In the genomic region with DNA sequence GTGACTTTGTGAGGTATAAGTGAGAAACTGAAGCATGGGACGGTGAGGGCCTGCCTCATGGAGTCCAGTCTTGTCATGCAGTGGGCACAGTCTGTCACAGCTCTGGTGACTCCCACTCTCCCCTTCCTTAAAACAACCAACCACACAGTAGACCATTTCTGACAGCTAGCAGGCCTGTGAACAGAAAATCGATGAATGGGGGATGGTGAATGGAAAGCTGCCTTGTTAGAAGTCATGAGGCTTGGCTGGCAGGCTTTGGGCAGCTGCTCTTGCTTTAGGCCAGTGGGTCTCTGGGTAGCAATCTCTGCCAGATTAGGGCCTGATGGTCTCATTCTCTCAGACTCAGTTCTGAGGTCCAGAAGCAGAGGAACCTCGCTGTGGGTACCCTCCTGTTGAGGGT, we compare ENCODE assay signal across 19 mouse cellular contexts. TPM values are rescaled to one million over a fixed set of nuclear protein-coding genes. Genes with fewer than 3 reads are reported as not detected.
DNase-seq lines count a peak whose midpoint lies in the region; ATAC-seq lines count a peak whose summit lies in the region.
"Had no signal": no experiment of that assay in that cellular context is flagged by ENCODE, and none has a peak within 500 bp of the region (broad histone marks: within the 10 kb centered on the region; RNA-seq: fewer than 3 reads in every experiment).

No protein-coding gene starts in this region.

- 59% methylated on average over 3 of the region's 3 CpGs for WGBS in hindbrain, embryonic 15.5 days
- 77% methylated on average over 3 of the region's 3 CpGs for WGBS in hindbrain, embryonic 10.5 days
- WGBS in midbrain, embryonic 13.5 days: 77% methylated on average over 3 of the region's 3 CpGs
- 83% methylated on average over 3 of the region's 3 CpGs for WGBS in midbrain, embryonic 16.5 days

- peaks cover 8% of the 10 kb centered on the region for H3K36me3 ChIP-seq in hindbrain, embryonic 15.5 days
- peaks cover 54% of the 10 kb centered on the region for H3K36me3 ChIP-seq in hindbrain, embryonic 10.5 days
- peaks cover 32% of the 10 kb centered on the region for H3K36me3 ChIP-seq in midbrain, embryonic 13.5 days
- 0 out of 2 replicates have a peak, but pooled peaks cover 7% of the 10 kb centered on the region for H3K36me3 ChIP-seq in midbrain, embryonic 16.5 days (ENCODE audit: control insufficient read depth, insufficient read depth, low read length)

- peak overlapping the region; percentile 21; the same call in 1 of the 2 replicates for H3K27ac ChIP-seq in hindbrain, embryonic 15.5 days (replicated peaks)
- H3K27ac ChIP-seq in hindbrain, embryonic 10.5 days: no peak overlapping the region
- no peak overlapping the region for H3K27ac ChIP-seq in midbrain, embryonic 13.5 days
- H3K27ac ChIP-seq in midbrain, embryonic 16.5 days (ENCODE audit: low read length): no peak overlapping the region
- H3K27ac ChIP-seq: forebrain, embryonic 13.5 days; lung, embryonic 15.5 days; stomach, postnatal 0 days had no signal

- no peak overlapping the region for H3K4me3 ChIP-seq in hindbrain, embryonic 15.5 days
- H3K4me3 ChIP-seq in hindbrain, embryonic 10.5 days: no peak overlapping the region
- no peak overlapping the region for H3K4me3 ChIP-seq in midbrain, embryonic 13.5 days (replicated peaks)
- no peak overlapping the region for H3K4me3 ChIP-seq in midbrain, embryonic 16.5 days (ENCODE audit: low read depth, low read length)
- H3K4me3 ChIP-seq: forebrain, embryonic 13.5 days; lung, embryonic 15.5 days had no signal

- no peaks in the 10 kb centered on the region for H3K9me3 ChIP-seq in hindbrain, embryonic 15.5 days
- no peaks in the 10 kb centered on the region for H3K9me3 ChIP-seq in hindbrain, embryonic 10.5 days
- no peaks in the 10 kb centered on the region for H3K9me3 ChIP-seq in midbrain, embryonic 13.5 days
- no peaks in the 10 kb centered on the region for H3K9me3 ChIP-seq in midbrain, embryonic 16.5 days (replicated peaks; ENCODE audit: control insufficient read depth, low read length, poor library complexity, severe bottlenecking)
- H3K9me3 ChIP-seq: forebrain, embryonic 13.5 days; lung, embryonic 15.5 days had no signal

- no peak for ATAC-seq in hindbrain, embryonic 15.5 days (ENCODE audit: low FRiP score, low read depth)
- no peak for ATAC-seq in midbrain, embryonic 13.5 days
- ATAC-seq in midbrain, embryonic 16.5 days: no peak
- ATAC-seq: forebrain, embryonic 13.5 days had no signal

- H3K4me2 ChIP-seq in hindbrain, embryonic 15.5 days: no peak overlapping the region
- H3K4me2 ChIP-seq in midbrain, embryonic 13.5 days (replicated peaks): no peak overlapping the region
- H3K4me2 ChIP-seq in midbrain, embryonic 16.5 days (ENCODE audit: low read length): no peak overlapping the region
- H3K4me2 ChIP-seq: forebrain, embryonic 13.5 days; liver, embryonic 11.5 days; lung, embryonic 15.5 days had no signal

- peak; percentile 37 for DNase-seq in cerebellum, postnatal 10 days
- no peak for DNase-seq in cerebellum, adult 18-20 months
- no peak for DNase-seq in hindbrain, embryonic 10.5 days (ENCODE audit: low spot score)
- peak; percentile 70 for DNase-seq in retina, embryonic 14.5 days (ENCODE audit: low spot score)
- DNase-seq in embryo, embryonic 10.5 days (ENCODE audit: low spot score): no peak
- DNase-seq: adrenal gland, postnatal 10 days; cerebellum, adult 9-11 months; heart, adult 11 months; kidney, adult 18-20 months; right cerebral cortex, adult 18-20 months; spleen, adult 18-20 months; thymus, postnatal 25 days had no signal

- H3K4me1 ChIP-seq in hindbrain, embryonic 15.5 days (replicated peaks): peaks cover 50% of the 10 kb centered on the region
- peaks cover 71% of the 10 kb centered on the region for H3K4me1 ChIP-seq in hindbrain, embryonic 10.5 days (replicated peaks)
- H3K4me1 ChIP-seq in midbrain, embryonic 13.5 days (replicated peaks): peaks cover 54% of the 10 kb centered on the region
- peaks cover 11% of the 10 kb centered on the region for H3K4me1 ChIP-seq in midbrain, embryonic 16.5 days (ENCODE audit: control insufficient read depth, insufficient read depth, low read length)

- no peaks in the 10 kb centered on the region for H3K27me3 ChIP-seq in hindbrain, embryonic 15.5 days
- no peaks in the 10 kb centered on the region for H3K27me3 ChIP-seq in hindbrain, embryonic 10.5 days (ENCODE audit: insufficient read depth, poor library complexity, severe bottlenecking)
- no peaks in the 10 kb centered on the region for H3K27me3 ChIP-seq in midbrain, embryonic 13.5 days
- no peaks in the 10 kb centered on the region for H3K27me3 ChIP-seq in midbrain, embryonic 16.5 days (ENCODE audit: control insufficient read depth, insufficient read depth, low read depth, low read length)
- H3K27me3 ChIP-seq: forebrain, embryonic 13.5 days; lung, embryonic 15.5 days had no signal

- H3K9ac ChIP-seq in hindbrain, embryonic 15.5 days: no peak overlapping the region
- 0 out of 2 replicates have a peak overlapping the region, but pooled peaks have one; percentile 19 for H3K9ac ChIP-seq in midbrain, embryonic 13.5 days (replicated peaks)
- H3K9ac ChIP-seq in midbrain, embryonic 16.5 days (ENCODE audit: low read depth, low read length): no peak overlapping the region
- H3K9ac ChIP-seq: forebrain, embryonic 13.5 days; lung, embryonic 15.5 days had no signal

RNA-seq across cellular contexts. Expression of a gene that starts 51.5 kb away (rescaled TPM):
- polyA plus RNA-seq in hindbrain, embryonic 15.5 days (2015; fragmentation: Nextera tagmentation; extraction: Ambion mirVana): 331 and 334 TPM in 2 replicates
- 331 and 370 TPM in 2 replicates for polyA plus RNA-seq in hindbrain, embryonic 10.5 days (2016; fragmentation: Nextera tagmentation; extraction: Ambion mirVana)
- 321 and 324 TPM in 2 replicates for polyA plus RNA-seq in midbrain, embryonic 13.5 days (2015; fragmentation: Nextera tagmentation; extraction: Ambion mirVana)
- polyA plus RNA-seq in midbrain, embryonic 16.5 days (2015; fragmentation: Nextera tagmentation; extraction: Ambion mirVana): 316 and 331 TPM in 2 replicates

Comparison
In these comparisons a context has a peak if more than half of its experiments do, and no peak if none do; other contexts are left out.
1. DNase-seq: peak in cerebellum, postnatal 10 days (2 of 2) and retina, embryonic 14.5 days (single experiment); none in cerebellum, adult 18-20 months (0 of 2), hindbrain, embryonic 10.5 days (single experiment) and embryo, embryonic 10.5 days (single experiment).